Mouse (Mus musculus) right cerebral cortex, postnatal 25 days (tissue): ENCODE results near the gene Clic6.

Source experiments
- DNase-seq: peaks from one replicate; pipeline ENCODE4 v3.0.0; 2022

Clic6 gene

GRCm38 (mm10) chr16:92535258-92535657 lies 49.7 kb downstream of the Clic6 start:
- no peak for DNase-seq

- DNase-seq: no peak
Measured at GRCm38 (mm10) chr16:92538356-92538755, 52.8 kb downstream of the Clic6 start.

- DNase-seq: no peak
Measured at GRCm38 (mm10) chr16:92544264-92544663, 58.7 kb downstream of the Clic6 start.

DNA sequence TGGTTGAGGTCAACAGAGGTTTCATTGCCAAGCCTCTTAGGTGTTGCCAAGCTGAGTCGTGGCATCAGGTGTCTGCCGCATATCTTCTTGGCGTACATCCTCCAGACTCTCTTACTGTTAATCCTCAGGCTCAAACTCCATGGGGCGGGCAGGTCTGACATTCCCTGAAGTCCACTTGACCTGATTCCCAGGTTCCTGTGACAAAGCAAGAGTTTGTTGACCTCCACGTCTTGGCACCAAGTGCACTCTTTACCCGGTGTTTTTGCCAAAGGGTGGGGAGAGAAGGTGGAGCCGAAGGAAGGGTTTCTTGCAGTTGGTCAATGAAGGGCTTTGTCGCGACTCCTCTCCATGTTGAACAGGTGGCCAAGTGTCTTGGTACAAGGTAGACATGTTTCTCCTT lies 63.1 kb downstream of the Clic6 start:
- no peak for DNase-seq

GRCm38 (mm10) chr16:92551266-92552105 lies 66.0 kb downstream of the Clic6 start:
- no peak for DNase-seq

- DNase-seq: no peak
Measured at GRCm38 (mm10) chr16:92552106-92552382, 66.5 kb downstream of the Clic6 start.

DNA sequence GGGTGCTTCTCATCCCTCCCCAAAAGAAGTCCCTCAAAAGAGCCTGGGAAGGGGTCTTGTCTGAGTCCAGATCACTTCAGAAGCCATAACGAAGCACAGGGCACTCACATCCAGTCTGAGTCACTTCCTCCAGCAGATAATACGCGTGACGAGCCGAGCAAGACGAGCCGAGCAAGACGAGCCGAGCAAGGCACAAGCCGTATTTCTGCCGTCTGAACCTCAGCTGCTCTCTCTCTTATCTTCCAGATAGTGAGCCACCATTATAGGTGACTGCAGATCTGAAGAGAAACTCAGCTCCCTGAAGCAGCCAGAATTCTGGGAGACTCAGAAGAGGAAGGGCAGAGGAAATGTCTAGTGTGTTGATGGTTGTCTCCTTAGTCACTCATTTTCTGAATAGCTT lies 67.3 kb downstream of the Clic6 start:
- DNase-seq: no peak

GRCm38 (mm10) chr16:92555051-92555450 lies 69.5 kb downstream of the Clic6 start:
- DNase-seq: no peak

DNA sequence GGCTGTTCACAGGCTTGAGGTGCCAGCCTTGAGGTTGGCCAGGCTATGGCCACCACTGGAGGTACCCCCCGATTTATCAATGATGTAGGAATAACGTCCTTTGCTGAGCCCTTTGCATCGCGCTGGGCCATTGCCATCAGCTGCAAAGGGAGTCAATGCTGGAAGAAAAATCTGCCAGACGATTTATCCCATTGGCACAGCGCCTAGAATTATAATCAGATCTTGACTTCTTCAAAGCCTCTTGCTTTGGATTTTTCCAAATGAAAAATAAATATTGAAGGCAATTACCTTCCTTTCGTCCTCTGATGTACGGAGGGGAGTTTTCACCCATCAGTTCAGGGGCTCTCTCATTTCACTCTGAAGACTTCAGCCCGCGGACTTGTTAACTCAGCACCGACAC lies 79.8 kb downstream of the Clic6 start:
- peak; percentile 7 for DNase-seq

DNA sequence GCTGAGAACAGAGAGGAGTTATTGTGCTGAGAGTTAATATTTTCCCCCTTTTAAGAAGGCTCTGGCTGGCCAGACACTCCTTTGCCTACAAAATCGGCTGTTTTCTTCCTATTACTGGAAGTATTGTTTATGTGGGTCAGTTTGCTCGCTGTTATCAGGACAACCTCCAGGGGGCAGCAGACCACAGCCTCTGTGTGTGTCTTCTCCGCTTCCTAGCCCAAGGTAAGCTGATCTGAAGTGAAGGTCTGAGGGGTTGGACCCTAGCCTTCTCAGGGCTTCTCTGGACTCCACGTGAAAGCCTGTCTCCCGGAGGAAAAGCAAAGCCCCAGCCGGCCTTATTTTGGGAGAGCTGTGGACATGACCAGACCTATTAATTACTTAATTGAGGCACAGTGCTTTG lies 80.2 kb downstream of the Clic6 start:
- peak; percentile 76 for DNase-seq

DNA sequence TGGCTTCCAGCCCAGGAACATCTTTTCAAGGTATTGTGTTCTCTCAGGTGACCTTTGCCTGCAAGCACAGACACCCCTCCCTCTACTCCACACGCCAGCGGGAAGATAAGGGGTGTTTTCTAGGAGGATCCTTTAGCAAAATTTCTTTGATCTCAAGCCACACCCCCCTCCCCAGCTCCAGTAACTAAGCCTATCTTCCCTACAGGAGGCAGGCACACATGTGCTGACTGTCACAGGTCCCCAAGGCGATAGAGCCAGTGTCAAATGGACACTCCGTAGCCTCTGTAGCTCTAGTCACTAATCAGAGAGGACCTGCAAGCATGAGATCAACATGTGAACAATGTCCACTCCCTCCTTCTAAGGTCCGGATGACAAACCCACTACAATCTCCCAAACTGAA lies 80.6 kb downstream of the Clic6 start:
- no peak for DNase-seq

DNA sequence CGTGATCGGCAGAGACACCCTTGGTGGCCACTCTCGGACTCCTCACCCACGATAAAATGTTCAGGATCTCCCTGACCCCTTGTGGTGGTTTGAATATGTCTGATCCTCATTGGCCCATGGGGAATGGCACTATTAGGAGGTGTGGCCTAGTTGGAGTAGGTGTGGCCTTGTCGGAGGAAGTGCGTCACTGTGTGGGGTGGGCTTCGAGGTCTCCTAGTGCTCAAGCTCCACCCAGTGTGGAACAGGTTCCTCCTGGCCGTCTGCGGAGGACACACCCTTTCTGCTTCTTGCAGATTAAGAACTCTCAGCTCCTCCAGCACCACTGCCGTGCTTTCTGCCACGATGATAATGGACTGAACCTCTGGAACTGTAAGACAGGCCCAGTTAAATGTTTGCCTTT lies 85.7 kb downstream of the Clic6 start:
- DNase-seq: no peak

DNA sequence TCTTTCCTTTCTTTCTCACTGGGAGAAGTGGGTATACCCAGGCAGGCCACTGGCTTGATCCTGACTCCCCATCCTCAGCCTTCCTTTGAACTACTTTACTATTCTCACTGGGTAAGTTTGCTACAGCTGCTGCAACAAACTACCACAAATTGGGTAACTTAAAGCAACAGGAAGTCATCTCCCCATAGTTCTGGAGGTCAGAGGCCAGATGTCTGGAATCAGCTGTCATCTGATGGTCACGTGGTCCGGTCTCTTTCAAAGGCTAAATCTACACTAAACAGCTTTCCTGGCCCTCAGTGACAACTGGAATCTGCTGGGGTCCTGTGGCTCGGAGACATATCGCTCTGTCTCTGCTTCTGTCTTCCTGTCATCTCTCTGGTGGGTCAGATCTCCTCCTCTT lies 87.7 kb downstream of the Clic6 start:
- no peak for DNase-seq

DNA sequence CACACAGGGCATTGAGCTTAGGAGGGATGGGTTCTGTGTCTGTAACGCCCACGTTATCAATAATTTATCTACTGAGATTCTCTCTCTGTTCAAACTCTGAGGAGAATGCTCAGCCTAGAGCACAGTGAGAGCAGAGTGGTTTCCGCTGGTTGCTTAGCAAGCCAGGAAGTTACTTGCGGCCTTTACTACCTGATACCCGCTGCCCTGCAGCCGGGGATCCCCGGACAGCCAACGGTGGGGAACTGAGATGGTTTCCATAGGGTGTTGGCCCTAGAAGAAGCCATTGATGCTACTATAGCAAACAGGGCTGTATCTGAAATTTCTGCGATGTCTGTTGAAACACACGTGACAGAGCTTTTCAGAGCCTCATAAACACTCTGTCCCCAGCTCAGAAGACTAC lies 90.3 kb downstream of the Clic6 start:
- DNase-seq: no peak

GRCm38 (mm10) chr16:92577381-92577780 lies 91.8 kb downstream of the Clic6 start:
- no peak for DNase-seq

GRCm38 (mm10) chr16:92578915-92579653 lies 93.5 kb downstream of the Clic6 start:
- DNase-seq: no peak

GRCm38 (mm10) chr16:92580981-92581380 lies 95.4 kb downstream of the Clic6 start:
- DNase-seq: no peak

DNA sequence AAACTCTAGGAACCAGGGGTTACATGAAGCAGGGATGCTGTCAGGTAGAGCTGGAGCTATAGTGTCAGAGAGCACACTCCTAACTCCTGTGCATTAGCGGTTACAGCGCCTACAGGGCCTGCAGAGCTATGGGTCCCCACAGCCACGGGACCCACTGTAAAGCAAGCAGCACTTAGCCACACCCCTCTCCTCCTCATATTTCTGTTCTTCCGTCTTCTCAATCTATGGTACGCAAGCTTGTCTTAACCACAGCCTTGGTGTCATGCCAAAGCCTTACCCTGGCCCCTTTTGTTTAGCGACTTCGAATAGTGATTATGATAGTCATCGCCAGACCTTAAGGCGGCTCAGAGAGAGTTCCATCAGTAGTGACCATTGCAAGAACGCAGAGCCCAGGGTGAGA lies 96.2 kb downstream of the Clic6 start:
- no peak for DNase-seq

- DNase-seq: no peak
Measured at GRCm38 (mm10) chr16:92587836-92588235, 102.3 kb downstream of the Clic6 start.
